Mouse (Mus musculus) lung, embryonic 14.5 days (tissue): ENCODE measurements around the gene Yif1a. TPM values are rescaled to one million over a fixed set of nuclear protein-coding genes. Genes with fewer than 3 reads are reported as not detected.

ENCODE experiments used
- ATAC-seq: fragments of 200-750 bp; cut with Nextera tagmentation; 2 replicates; pipeline ENCODE4 v1.8.0; 2017; ENCODE audit warnings: mild to moderate bottlenecking, moderate TSS enrichment, moderate library complexity; ENCODE audit not compliant: insufficient read depth
- DNase-seq: peaks from one replicate; pipeline ENCODE4 v3.0.0-alpha.2; 2015
- H3K27ac ChIP-seq: fragments of 300-500 bp; sonication (generic); 2 replicates; pipeline ENCODE4 v1.5.1; 2014; ENCODE audit warnings: low read depth, mild to moderate bottlenecking, moderate library complexity
- H3K27me3 ChIP-seq: fragments of 300-500 bp; sonication (generic); 2 replicates; pipeline ENCODE4 v1.6.1; 2014; ENCODE audit warnings: low read length, control low read depth; ENCODE audit not compliant: insufficient read depth
- H3K36me3 ChIP-seq: fragments of 300-500 bp; sonication (generic); 2 replicates; pipeline ENCODE4 v1.6.1; 2014; ENCODE audit warnings: control low read depth; ENCODE audit not compliant: insufficient read depth
- H3K4me1 ChIP-seq: fragments of 300-500 bp; sonication (generic); 2 replicates; pipeline ENCODE4 v1.6.1; 2014; ENCODE audit warnings: antibody characterized with exemption, control low read depth; ENCODE audit not compliant: insufficient read depth
- H3K4me2 ChIP-seq: fragments of 300-500 bp; sonication (generic); 2 replicates; pipeline ENCODE4 v1.6.1; 2014; ENCODE audit warnings: mild to moderate bottlenecking
- H3K4me3 ChIP-seq: fragments of 300-500 bp; sonication (generic); 2 replicates; pipeline ENCODE4 v1.5.1; 2014; ENCODE audit warnings: low read depth, low read length
- H3K9ac ChIP-seq: fragments of 300-500 bp; sonication (generic); 2 replicates; pipeline ENCODE4 v1.6.1; 2014
- H3K9me3 ChIP-seq: fragments of 300-500 bp; sonication (generic); 2 replicates; pipeline ENCODE4 v1.6.1; 2016; ENCODE audit warnings: low read depth, low read length, control low read depth
- CTCF ChIP-seq: IDR thresholded peaks from 2 replicates; pipeline ENCODE4 v1.5.1; 2016; ENCODE audit warnings: antibody characterized with exemption, low read depth
- WGBS: fragments of 180-500 bp; shearing (Covaris S2); extraction: QIAGEN DNeasy Blood & Tissue Kit; methylation state at CpG from one replicate; pipeline ENCODE4 v1.1.7; 2014; 5-methylcytosine and 5-hydroxymethylcytosine counted together
- polyA plus RNA-seq: library from polyadenylated mRNA; unstranded; fragments of >200 nt; fragmentation: Nextera tagmentation; extraction: Ambion mirVana; gene quantifications from 2 replicates; pipeline ENCODE4 v1.2.1, GENCODE M21; 2014

Yif1a gene
- polyA plus RNA-seq, 1 experiment from 2014 or later: 99.2 TPM

DNA sequence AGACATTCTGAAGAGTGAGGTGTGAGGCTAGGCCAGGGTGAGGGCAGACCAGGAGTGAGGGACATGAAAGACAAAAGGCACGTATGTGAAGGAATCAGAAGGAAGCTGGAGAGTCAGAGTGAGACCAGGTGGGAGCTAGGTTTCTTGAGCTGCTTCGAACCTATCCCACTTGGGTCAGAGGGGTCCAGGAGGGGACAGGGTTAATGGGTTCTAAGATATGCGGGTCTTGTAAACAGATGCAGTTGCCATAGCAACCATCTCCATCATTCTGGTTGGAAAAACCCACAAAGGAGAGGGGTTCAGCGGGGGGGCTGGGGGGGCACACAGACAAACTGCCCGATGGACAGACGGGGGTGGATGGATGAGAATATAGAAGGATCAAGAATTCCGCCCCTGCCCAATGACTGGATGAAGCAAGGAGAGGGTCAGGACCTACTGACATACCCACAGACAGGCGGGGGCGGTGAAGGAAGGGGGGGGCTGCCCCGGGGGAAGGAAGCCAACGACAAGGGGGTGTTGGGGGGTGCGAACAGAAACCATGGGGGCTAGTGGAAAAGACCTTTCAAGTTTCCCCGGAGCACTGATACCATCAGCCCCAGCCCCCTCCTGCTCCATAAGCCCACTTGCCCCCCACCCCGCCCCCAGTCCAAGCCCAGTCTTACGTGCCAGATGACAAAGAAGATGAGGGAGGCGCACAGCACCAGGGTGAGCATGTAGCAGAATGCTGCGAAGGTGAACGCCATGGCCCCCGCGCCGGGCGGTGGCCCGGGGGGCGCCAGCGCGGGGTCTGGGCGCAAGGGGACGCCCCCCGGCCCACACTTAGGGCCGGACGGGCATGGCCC, 9.4 kb downstream of the Yif1a start:
- WGBS: 3% methylated on average over 30 of the region's 31 CpGs
- Histone ChIP-seq H3K4me1 (peaks cover 2% of the 10 kb centered on the region; the same call in 1 of the 2 replicates), H3K36me3 (peaks cover 42% of the 10 kb centered on the region), H3K9ac (peak overlapping the region; percentile 76), H3K4me2 (peak overlapping the region; percentile 99), H3K4me3 (peak overlapping the region; percentile 56), H3K9me3 (no peaks in the 10 kb centered on the region), H3K27ac (no peak overlapping the region), H3K27me3 (no peaks in the 10 kb centered on the region)
- ATAC-seq (peak; percentile 10; the same call in 1 of the 2 replicates), DNase-seq (no peak)
- TF ChIP-seq CTCF: no peak

- Histone ChIP-seq H3K36me3 (peaks cover 43% of the 10 kb centered on the region), H3K9me3 (no peaks in the 10 kb centered on the region), H3K4me3 (peak within 1 kb of the TSS; percentile 56), H3K4me2 (peak within 1 kb of the TSS; percentile 99), H3K4me1 (peaks cover 2% of the 10 kb centered on the region; the same call in 1 of the 2 replicates), H3K27me3 (no peaks in the 10 kb centered on the region), H3K27ac (peak within 1 kb of the TSS; percentile 20), H3K9ac (peak within 1 kb of the TSS; percentile 76)
- peak; percentile 61 for ATAC-seq
- no peak for TF ChIP-seq CTCF
- peak; percentile 88 for DNase-seq
- WGBS: 3% methylated on average over 46 of the region's 48 CpGs
Measured at GRCm38 (mm10) chr19:5098363-5099143, 10.2 kb downstream of the Yif1a start, which contains the start of gene Cnih2. Cnih2 (minus strand) TSS chr19:5098521.

DNA sequence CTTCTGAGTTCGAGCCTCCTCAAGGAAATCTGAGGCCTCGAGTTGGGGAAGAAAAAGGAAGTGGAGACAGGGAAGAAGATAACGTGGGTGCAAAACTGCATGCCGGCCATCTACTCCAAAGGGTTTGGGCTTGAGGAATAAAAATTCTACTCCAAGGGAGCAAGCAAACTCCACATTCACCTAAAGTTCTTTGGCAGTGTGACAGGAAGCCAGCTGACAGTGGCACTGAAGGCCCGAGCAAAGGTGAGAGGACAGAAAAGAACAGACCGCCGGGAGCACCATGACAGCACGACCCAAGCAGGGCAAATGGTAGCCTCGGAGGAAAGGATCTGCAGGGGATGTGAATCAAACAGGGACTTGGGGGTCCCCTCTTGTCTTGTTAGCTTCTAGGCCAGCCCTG, 17.7 kb downstream of the Yif1a start:
- no peak for DNase-seq
- H3K36me3 ChIP-seq: peaks cover 64% of the 10 kb centered on the region

GRCm38 (mm10) chr19:5106731-5107191, 18.4 kb downstream of the Yif1a start, which contains the start of gene Rab1b:
Rab1b (minus strand) TSS chr19:5107072.
- Histone ChIP-seq H3K27me3 (no peaks in the 10 kb centered on the region), H3K9ac (peak within 1 kb of the TSS; percentile 87), H3K9me3 (no peaks in the 10 kb centered on the region), H3K4me3 (peak within 1 kb of the TSS; percentile 81), H3K27ac (peak within 1 kb of the TSS; percentile 91), H3K4me1 (peaks cover 5% of the 10 kb centered on the region; the same call in 1 of the 2 replicates), H3K4me2 (peak within 1 kb of the TSS; percentile 89), H3K36me3 (peaks cover 64% of the 10 kb centered on the region)
- DNase-seq (peak; percentile 100), ATAC-seq (peak; percentile 97)
- no peak for TF ChIP-seq CTCF
- WGBS: under 1% methylated on average over 46 of the region's 46 CpGs

More for the DNA sequence above, 17.7 kb downstream of the Yif1a start:
- ATAC-seq: no peak
- peak overlapping the region; percentile 89 for H3K4me2 ChIP-seq
- WGBS: 4% methylated on average over 9 of the region's 9 CpGs
- no peaks in the 10 kb centered on the region for H3K9me3 ChIP-seq
- H3K4me3 ChIP-seq: peak overlapping the region; percentile 81
- peak overlapping the region; percentile 91; the same call in 1 of the 2 replicates for H3K27ac ChIP-seq
- H3K4me1 ChIP-seq: peaks cover 5% of the 10 kb centered on the region; the same call in 1 of the 2 replicates
- H3K9ac ChIP-seq: peak overlapping the region; percentile 87
- H3K27me3 ChIP-seq: no peaks in the 10 kb centered on the region
- no peak for TF ChIP-seq CTCF

DNA sequence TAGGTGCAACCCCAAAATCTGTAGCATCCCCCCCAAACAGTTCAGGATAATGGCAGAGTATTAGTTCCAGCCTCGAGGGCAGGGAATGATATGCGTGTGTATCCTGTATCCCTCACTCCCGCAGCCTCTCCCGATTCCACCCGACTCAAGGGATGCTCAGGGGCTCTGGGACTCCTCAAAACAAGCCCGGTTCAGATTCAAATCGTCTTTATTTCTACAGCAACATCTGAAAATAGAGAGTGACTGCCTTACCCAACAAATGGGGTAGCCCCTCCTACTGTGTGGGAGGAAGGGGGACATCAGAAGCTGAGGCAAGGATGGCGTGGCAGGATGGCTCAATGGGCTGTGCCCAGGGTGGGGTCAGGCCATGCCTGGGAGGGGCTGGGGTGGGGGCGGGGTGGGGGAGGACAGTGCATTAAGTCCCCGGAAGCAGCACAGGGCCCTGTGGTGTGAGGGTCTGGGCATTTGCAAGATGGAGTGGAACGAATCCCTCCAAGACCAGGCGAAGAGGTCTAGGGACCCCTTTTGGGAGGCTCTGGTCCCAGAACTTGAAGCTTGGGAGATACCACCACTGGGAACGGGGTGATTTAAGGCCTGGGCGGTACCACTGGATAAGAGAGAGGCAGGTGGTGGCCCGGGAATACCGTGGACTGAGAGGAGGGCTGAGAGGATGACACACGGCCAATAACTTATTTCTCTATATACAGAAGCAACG, 19.4 kb downstream of the Yif1a start:
- no peaks in the 10 kb centered on the region for H3K9me3 ChIP-seq
- no peak for TF ChIP-seq CTCF
- H3K9ac ChIP-seq: no peak overlapping the region
- no peak overlapping the region for H3K4me3 ChIP-seq
- no peak for DNase-seq
- peaks cover 5% of the 10 kb centered on the region; the same call in 1 of the 2 replicates for H3K4me1 ChIP-seq
- no peak overlapping the region for H3K27ac ChIP-seq
- H3K36me3 ChIP-seq: peaks cover 64% of the 10 kb centered on the region
- H3K27me3 ChIP-seq: no peaks in the 10 kb centered on the region
- 69% methylated on average over 18 of the region's 18 CpGs for WGBS
- ATAC-seq: no peak
- H3K4me2 ChIP-seq: 0 out of 2 replicates have a peak overlapping the region, but pooled peaks have one; percentile 48

DNA sequence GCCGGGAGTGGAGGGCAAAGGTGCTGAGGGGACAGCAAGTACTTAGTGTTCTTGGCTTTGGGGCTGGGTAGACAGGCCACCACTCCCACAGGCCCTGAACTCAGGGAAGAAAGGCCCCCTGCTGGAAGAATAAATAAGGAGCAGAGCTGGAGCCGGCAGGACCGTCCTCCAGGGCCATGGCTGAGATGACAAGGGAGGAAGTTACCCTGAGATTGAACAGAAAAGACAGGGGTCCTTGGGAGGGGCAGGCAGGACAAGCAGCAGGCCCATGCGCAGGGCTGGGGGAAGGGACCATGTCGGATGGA, 19.9 kb downstream of the Yif1a start:
- Histone ChIP-seq H3K36me3 (peaks cover 61% of the 10 kb centered on the region), H3K27ac (no peak overlapping the region), H3K9me3 (no peaks in the 10 kb centered on the region), H3K4me3 (no peak overlapping the region), H3K9ac (no peak overlapping the region), H3K27me3 (no peaks in the 10 kb centered on the region), H3K4me2 (no peak overlapping the region), H3K4me1 (peaks cover 5% of the 10 kb centered on the region; the same call in 1 of the 2 replicates)
- DNase-seq (peak; percentile 72), ATAC-seq (0 out of 2 replicates have a peak, but pooled peaks have one; percentile 7)
- 22% methylated on average over 5 of the region's 5 CpGs for WGBS
- TF ChIP-seq CTCF: peak; percentile 63
